Mouse (Mus musculus): ENCODE measurements around the gene Ntn1. TPM values are rescaled to one million over a fixed set of nuclear protein-coding genes. Genes with fewer than 3 reads are reported as not detected.

The Ntn1 gene
- polyA plus RNA-seq, 1 experiment from 2014 or later = 14.8 TPM

- WGBS = 51% methylated on average over 4 of the region's 4 CpGs
- ATAC-seq (ENCODE audit: insufficient number of reproducible peaks, insufficient read depth, low FRiP score, low TSS enrichment) = no peak
- peaks cover 16% of the 10 kb centered on the region for H3K4me1 ChIP-seq
- no peaks in the 10 kb centered on the region for H3K36me3 ChIP-seq
- no peak overlapping the region for H3K9ac ChIP-seq
- no peaks in the 10 kb centered on the region for H3K9me3 ChIP-seq
- no peak overlapping the region for H3K4me2 ChIP-seq (replicated peaks)
- H3K27ac ChIP-seq = no peak overlapping the region
- H3K4me3 ChIP-seq = no peak overlapping the region
- H3K27me3 ChIP-seq = peaks cover 44% of the 10 kb centered on the region
Measured at GRCm38 (mm10) chr11:68404185-68404584, 3.6 kb upstream of the Ntn1 start.

GRCm38 (mm10) chr11:68401428-68401827 lies 805 bp upstream of the Ntn1 start:
- ATAC-seq (ENCODE audit: insufficient number of reproducible peaks, insufficient read depth, low FRiP score, low TSS enrichment) = no peak
- H3K9me3 ChIP-seq = no peaks in the 10 kb centered on the region
- no peak overlapping the region for H3K9ac ChIP-seq
- H3K4me2 ChIP-seq (replicated peaks) = no peak overlapping the region
- H3K27ac ChIP-seq = no peak overlapping the region
- WGBS = 19% methylated on average over 5 of the region's 5 CpGs
- peaks cover 66% of the 10 kb centered on the region for H3K27me3 ChIP-seq
- no peaks in the 10 kb centered on the region for H3K36me3 ChIP-seq
- H3K4me1 ChIP-seq = peaks cover 16% of the 10 kb centered on the region
- no peak overlapping the region for H3K4me3 ChIP-seq

GRCm38 (mm10) chr11:68400021-68400671 lies 477 bp downstream of the Ntn1 start:
- WGBS = under 1% methylated on average over 47 of the region's 57 CpGs
- peaks cover 16% of the 10 kb centered on the region for H3K4me1 ChIP-seq

GRCm38 (mm10) chr11:68399548-68400020 lies 1.0 kb downstream of the Ntn1 start:
- WGBS = under 1% methylated on average over 39 of the region's 47 CpGs
- H3K9me3 ChIP-seq = no peaks in the 10 kb centered on the region
- peak overlapping the region; percentile 87 for H3K4me2 ChIP-seq (replicated peaks)
- peaks cover 16% of the 10 kb centered on the region for H3K4me1 ChIP-seq
- peak overlapping the region; percentile 43 for H3K4me3 ChIP-seq
- ATAC-seq (ENCODE audit: insufficient number of reproducible peaks, insufficient read depth, low FRiP score, low TSS enrichment) = peak; percentile 49; the same call in 1 of the 2 replicates
- H3K27me3 ChIP-seq = peaks cover 85% of the 10 kb centered on the region
- peak overlapping the region; percentile 60 for H3K9ac ChIP-seq
- no peaks in the 10 kb centered on the region for H3K36me3 ChIP-seq
- H3K27ac ChIP-seq = no peak overlapping the region

More at GRCm38 (mm10) chr11:68400021-68400671, 477 bp downstream of the Ntn1 start:
- H3K4me2 ChIP-seq (replicated peaks) = peak overlapping the region; percentile 87
- H3K27ac ChIP-seq = no peak overlapping the region
- ATAC-seq (ENCODE audit: insufficient number of reproducible peaks, insufficient read depth, low FRiP score, low TSS enrichment) = peak; percentile 70; the same call in 1 of the 2 replicates
- peaks cover 79% of the 10 kb centered on the region for H3K27me3 ChIP-seq
- H3K4me3 ChIP-seq = peak overlapping the region; percentile 43
- no peaks in the 10 kb centered on the region for H3K9me3 ChIP-seq
- H3K36me3 ChIP-seq = no peaks in the 10 kb centered on the region
- H3K9ac ChIP-seq = peak overlapping the region; percentile 60

GRCm38 (mm10) chr11:68398891-68399547 lies 1.6 kb downstream of the Ntn1 start:
- Histone ChIP-seq H3K27ac (no peak overlapping the region), H3K4me1 (peaks cover 16% of the 10 kb centered on the region), H3K27me3 (peaks cover 90% of the 10 kb centered on the region), H3K4me2 (replicated peaks) (peak overlapping the region; percentile 87), H3K4me3 (peak overlapping the region; percentile 43), H3K36me3 (no peaks in the 10 kb centered on the region), H3K9me3 (no peaks in the 10 kb centered on the region), H3K9ac (no peak overlapping the region)
- ATAC-seq (ENCODE audit: insufficient number of reproducible peaks, insufficient read depth, low FRiP score, low TSS enrichment) = no peak
- 5% methylated on average over 24 of the region's 24 CpGs for WGBS

GRCm38 (mm10) chr11:68395546-68395945 lies 5.1 kb downstream of the Ntn1 start:
- no peak overlapping the region for H3K9ac ChIP-seq
- 48% methylated on average over 5 of the region's 5 CpGs for WGBS
- H3K4me3 ChIP-seq = no peak overlapping the region
- H3K4me2 ChIP-seq (replicated peaks) = no peak overlapping the region
- no peak for ATAC-seq (ENCODE audit: insufficient number of reproducible peaks, insufficient read depth, low FRiP score, low TSS enrichment)
- no peak overlapping the region for H3K27ac ChIP-seq
- H3K9me3 ChIP-seq = no peaks in the 10 kb centered on the region
- H3K36me3 ChIP-seq = no peaks in the 10 kb centered on the region
- H3K27me3 ChIP-seq = peaks cover 96% of the 10 kb centered on the region
- H3K4me1 ChIP-seq = peaks cover 17% of the 10 kb centered on the region

GRCm38 (mm10) chr11:68394749-68395148 lies 5.9 kb downstream of the Ntn1 start:
- no peak overlapping the region for H3K4me2 ChIP-seq (replicated peaks)
- 38% methylated on average over 4 of the region's 4 CpGs for WGBS
- no peak for ATAC-seq (ENCODE audit: insufficient number of reproducible peaks, insufficient read depth, low FRiP score, low TSS enrichment)
- no peak overlapping the region for H3K4me3 ChIP-seq
- no peaks in the 10 kb centered on the region for H3K9me3 ChIP-seq
- H3K4me1 ChIP-seq = peaks cover 12% of the 10 kb centered on the region; the same call in 1 of the 2 replicates
- H3K9ac ChIP-seq = no peak overlapping the region
- H3K27me3 ChIP-seq = peaks cover 96% of the 10 kb centered on the region
- H3K27ac ChIP-seq = no peak overlapping the region
- no peaks in the 10 kb centered on the region for H3K36me3 ChIP-seq

- H3K36me3 ChIP-seq = no peaks in the 10 kb centered on the region
- no peak overlapping the region for H3K9ac ChIP-seq
- ATAC-seq (ENCODE audit: insufficient number of reproducible peaks, insufficient read depth, low FRiP score, low TSS enrichment) = no peak
- no peak overlapping the region for H3K4me2 ChIP-seq (replicated peaks)
- 0 out of 2 replicates have a peak, but pooled peaks cover 6% of the 10 kb centered on the region for H3K4me1 ChIP-seq
- WGBS = 35% methylated on average over 2 of the region's 2 CpGs
- H3K4me3 ChIP-seq = no peak overlapping the region
- H3K9me3 ChIP-seq = no peaks in the 10 kb centered on the region
- H3K27ac ChIP-seq = no peak overlapping the region
- peaks cover 95% of the 10 kb centered on the region for H3K27me3 ChIP-seq
Measured at GRCm38 (mm10) chr11:68393897-68394490, 6.6 kb downstream of the Ntn1 start.

- Histone ChIP-seq H3K27me3 (peaks cover 93% of the 10 kb centered on the region), H3K9ac (no peak overlapping the region), H3K36me3 (no peaks in the 10 kb centered on the region), H3K4me2 (replicated peaks) (0 out of 2 replicates have a peak overlapping the region, but pooled peaks have one; percentile 2), H3K27ac (no peak overlapping the region), H3K4me1 (peaks cover 14% of the 10 kb centered on the region; the same call in 1 of the 2 replicates), H3K9me3 (no peaks in the 10 kb centered on the region), H3K4me3 (no peak overlapping the region)
- ATAC-seq (ENCODE audit: insufficient number of reproducible peaks, insufficient read depth, low FRiP score, low TSS enrichment) = no peak
- 4% methylated on average over 19 of the region's 19 CpGs for WGBS
Measured at GRCm38 (mm10) chr11:68390381-68391287, 10.0 kb downstream of the Ntn1 start.

GRCm38 (mm10) chr11:68389621-68390020 lies 11.0 kb downstream of the Ntn1 start:
- Histone ChIP-seq H3K36me3 (no peaks in the 10 kb centered on the region), H3K27me3 (peaks cover 93% of the 10 kb centered on the region), H3K4me3 (no peak overlapping the region), H3K27ac (no peak overlapping the region), H3K4me2 (replicated peaks) (no peak overlapping the region), H3K9ac (no peak overlapping the region), H3K9me3 (no peaks in the 10 kb centered on the region), H3K4me1 (peaks cover 24% of the 10 kb centered on the region)
- 5% methylated on average over 8 of the region's 8 CpGs for WGBS
- ATAC-seq (ENCODE audit: insufficient number of reproducible peaks, insufficient read depth, low FRiP score, low TSS enrichment) = no peak

- H3K9ac ChIP-seq = no peak overlapping the region
- peaks cover 31% of the 10 kb centered on the region for H3K4me1 ChIP-seq
- 26% methylated on average over 1 of the region's 1 CpGs for whole genome bisulfite sequencing
- H3K27me3 ChIP-seq = peaks cover 88% of the 10 kb centered on the region
- H3K36me3 ChIP-seq = no peaks in the 10 kb centered on the region
- H3K4me2 ChIP-seq (replicated peaks) = no peak overlapping the region
- no peak for ATAC-seq (ENCODE audit: insufficient number of reproducible peaks, insufficient read depth, low FRiP score, low TSS enrichment)
- H3K4me3 ChIP-seq = no peak overlapping the region
- no peaks in the 10 kb centered on the region for H3K9me3 ChIP-seq
- H3K27ac ChIP-seq = no peak overlapping the region
Measured at GRCm38 (mm10) chr11:68388655-68389015, 12.0 kb downstream of the Ntn1 start.
